Mouse (Mus musculus) gastrocnemius, adult 18-20 months (tissue): ENCODE data around the gene Gmeb2. TPM values are rescaled to one million over a fixed set of nuclear protein-coding genes. Genes with fewer than 3 reads are reported as not detected.
A peak's percentile ranks its signal among the peaks of the same experiment; 100 is the strongest.

ENCODE experiments used
- DNase-seq: peaks from one replicate; pipeline ENCODE4 v3.0.0; 2021; ENCODE audit warnings: low spot score
- total RNA-seq, 2 experiments: library from RNA; stranded (reverse); gene quantifications; 2 replicates each; pipeline ENCODE4 v1.2.3; 2021

Gmeb2 gene
- total RNA-seq, 2 experiments from 2014 or later, result 7.2 to 8.7 TPM

- no peak for DNase-seq
Measured at GRCm38 (mm10) chr2:181276766-181277165, 11.1 kb downstream of the Gmeb2 start.

GRCm38 (mm10) chr2:181274639-181275038 is 13.2 kb downstream of the Gmeb2 start:
- no peak for DNase-seq

GRCm38 (mm10) chr2:181273829-181274228 is 14.0 kb downstream of the Gmeb2 start:
- no peak for DNase-seq

GRCm38 (mm10) chr2:181272092-181272491 is 15.7 kb downstream of the Gmeb2 start:
- no peak for DNase-seq

- DNase-seq, result no peak
Measured at GRCm38 (mm10) chr2:181266839-181267238, 21.0 kb downstream of the Gmeb2 start.

GRCm38 (mm10) chr2:181253248-181253647 is 34.6 kb downstream of the Gmeb2 start:
- no peak for DNase-seq

GRCm38 (mm10) chr2:181251841-181252240 is 36.0 kb downstream of the Gmeb2 start:
- DNase-seq, result no peak

GRCm38 (mm10) chr2:181249217-181249616 is 38.6 kb downstream of the Gmeb2 start:
- DNase-seq, result no peak

- no peak for DNase-seq
Measured at GRCm38 (mm10) chr2:181245031-181245430, 42.8 kb downstream of the Gmeb2 start.

- peak; percentile 51 for DNase-seq
Measured at GRCm38 (mm10) chr2:181243706-181244394, 44.0 kb downstream of the Gmeb2 start.

- no peak for DNase-seq
Measured at GRCm38 (mm10) chr2:181242314-181242665, 45.5 kb downstream of the Gmeb2 start.

GRCm38 (mm10) chr2:181241602-181242313 is 46.1 kb downstream of the Gmeb2 start, which contains the start of gene Helz2:
Gene Helz2, minus strand, starts transcription at chr2:181242027.
- DNase-seq, result peak; percentile 42

- DNase-seq, result no peak
Measured at GRCm38 (mm10) chr2:181240806-181241440, 46.9 kb downstream of the Gmeb2 start.

- no peak for DNase-seq
Measured at GRCm38 (mm10) chr2:181239261-181239660, 48.6 kb downstream of the Gmeb2 start.

GRCm38 (mm10) chr2:181238861-181239260 is 49.0 kb downstream of the Gmeb2 start:
- DNase-seq, result no peak

- no peak for DNase-seq
Measured at GRCm38 (mm10) chr2:181238091-181238610, 49.7 kb downstream of the Gmeb2 start.

- DNase-seq, result no peak
Measured at GRCm38 (mm10) chr2:181237251-181238014, 50.4 kb downstream of the Gmeb2 start.

GRCm38 (mm10) chr2:181235681-181236566 is 51.9 kb downstream of the Gmeb2 start:
- no peak for DNase-seq

GRCm38 (mm10) chr2:181234680-181235079 is 53.2 kb downstream of the Gmeb2 start:
- DNase-seq, result no peak

- DNase-seq, result no peak
Measured at GRCm38 (mm10) chr2:181233443-181233842, 54.4 kb downstream of the Gmeb2 start.
